Mouse (Mus musculus): Measurements from ENCODE around the gene Tcte2.

- no peak for TF ChIP-seq POLR2A (IDR thresholded peaks at IDR 0.05; ENCODE audit: borderline replicate concordance, extremely low read depth, low read depth, low read length)
- TF ChIP-seq CTCF (IDR thresholded peaks at IDR 0.05; ENCODE audit: insufficient read depth, low read length): no peak
Measured at GRCm38 (mm10) chr17:13712116-13712515, 49.5 kb downstream of the Tcte2 start.

Measured in lung, adult 2 months (tissue).